Mouse (Mus musculus) erythroblast, embryonic 14.5 days (primary cell): ENCODE results near the gene Mettl16. TPM values are rescaled to one million over a fixed set of nuclear protein-coding genes. Genes with fewer than 3 reads are reported as not detected.

ENCODE experiments used
- H3K27me3 ChIP-seq: 2 replicates; pipeline ENCODE4 v1.6.1; 2012; ENCODE audit warnings: inconsistent platforms; ENCODE audit not compliant: control insufficient read depth
- H3K36me3 ChIP-seq: 2 replicates; pipeline ENCODE4 v1.6.1; 2012; ENCODE audit warnings: mild to moderate bottlenecking, inconsistent platforms; ENCODE audit not compliant: control insufficient read depth
- H3K4me1 ChIP-seq: 2 replicates; pipeline ENCODE4 v1.6.1; 2012; ENCODE audit warnings: inconsistent platforms; ENCODE audit not compliant: control insufficient read depth
- H3K4me3 ChIP-seq: replicated peaks from 2 replicates; pipeline ENCODE3; 2012; ENCODE audit warnings: moderate library complexity, mild to moderate bottlenecking, inconsistent platforms
- H3K9me3 ChIP-seq: 2 replicates; pipeline ENCODE4 v1.6.1; 2012; ENCODE audit warnings: low read length, inconsistent platforms, mixed read lengths; ENCODE audit not compliant: control insufficient read depth
- GATA1 ChIP-seq: IDR thresholded peaks from 2 replicates; pipeline ENCODE4 v1.6.1; 2012; ENCODE audit warnings: low read length, inconsistent platforms, mixed read lengths
- TAL1 ChIP-seq: IDR thresholded peaks from 3 replicates; pipeline ENCODE4 v1.6.1; 2012; ENCODE audit warnings: low read length, inconsistent platforms, mixed read lengths
- polyA plus RNA-seq: library from polyadenylated mRNA; stranded (reverse); fragments of >175 nt; gene quantifications from 2 replicates; pipeline ENCODE4 v1.2.3, GENCODE M21; 2012

Mettl16 gene
- polyA plus RNA-seq, 1 experiment, result 0.70 TPM

- Histone ChIP-seq H3K4me3 (no peak overlapping the region), H3K36me3 (peaks cover 25% of the 10 kb centered on the region), H3K9me3 (no peaks in the 10 kb centered on the region), H3K27me3 (no peaks in the 10 kb centered on the region), H3K4me1 (peaks cover 92% of the 10 kb centered on the region)
- TF ChIP-seq TAL1 (no peak), GATA1 (no peak)
Measured at GRCm38 (mm10) chr11:74834650-74835277, 64.1 kb downstream of the Mettl16 start.

GRCm38 (mm10) chr11:74835593-74836224 is 65.1 kb downstream of the Mettl16 start:
- Histone ChIP-seq H3K9me3 (no peaks in the 10 kb centered on the region), H3K4me3 (no peak overlapping the region), H3K4me1 (peaks cover 92% of the 10 kb centered on the region), H3K27me3 (no peaks in the 10 kb centered on the region), H3K36me3 (peaks cover 34% of the 10 kb centered on the region)
- no peak for TF ChIP-seq GATA1
- no peak for TF ChIP-seq TAL1

GRCm38 (mm10) chr11:74836225-74837055 is 65.8 kb downstream of the Mettl16 start:
- Histone ChIP-seq H3K36me3 (peaks cover 40% of the 10 kb centered on the region), H3K4me1 (peaks cover 89% of the 10 kb centered on the region), H3K9me3 (no peaks in the 10 kb centered on the region), H3K27me3 (no peaks in the 10 kb centered on the region), H3K4me3 (peak overlapping the region; percentile 76)
- TF ChIP-seq TAL1 (no peak), GATA1 (no peak)

- TF ChIP-seq TAL1 (no peak), GATA1 (no peak)
- Histone ChIP-seq H3K27me3 (no peaks in the 10 kb centered on the region), H3K36me3 (peaks cover 48% of the 10 kb centered on the region), H3K4me1 (peaks cover 82% of the 10 kb centered on the region), H3K9me3 (no peaks in the 10 kb centered on the region), H3K4me3 (peak overlapping the region; percentile 76)
Measured at GRCm38 (mm10) chr11:74837056-74837693, 66.5 kb downstream of the Mettl16 start.

- no peaks in the 10 kb centered on the region for H3K9me3 ChIP-seq
- peaks cover 75% of the 10 kb centered on the region for H3K4me1 ChIP-seq
- no peaks in the 10 kb centered on the region for H3K27me3 ChIP-seq
- peaks cover 55% of the 10 kb centered on the region for H3K36me3 ChIP-seq
- H3K4me3 ChIP-seq, result peak overlapping the region; percentile 76
- TF ChIP-seq GATA1 (no peak), TAL1 (no peak)
Measured at GRCm38 (mm10) chr11:74837694-74838431, 67.2 kb downstream of the Mettl16 start.

GRCm38 (mm10) chr11:74838441-74838840 is 67.8 kb downstream of the Mettl16 start:
- H3K4me1 ChIP-seq, result peaks cover 75% of the 10 kb centered on the region
- TF ChIP-seq GATA1 (no peak), TAL1 (no peak)
- H3K36me3 ChIP-seq, result peaks cover 60% of the 10 kb centered on the region
- H3K27me3 ChIP-seq, result no peaks in the 10 kb centered on the region
- peak overlapping the region; percentile 76 for H3K4me3 ChIP-seq
- no peaks in the 10 kb centered on the region for H3K9me3 ChIP-seq

- Histone ChIP-seq H3K4me3 (peak overlapping the region; percentile 76), H3K4me1 (peaks cover 70% of the 10 kb centered on the region)
- TF ChIP-seq TAL1 (no peak), GATA1 (no peak)
Measured at GRCm38 (mm10) chr11:74838971-74839370, 68.3 kb downstream of the Mettl16 start.

More at GRCm38 (mm10) chr11:74838971-74839370, 68.3 kb downstream of the Mettl16 start:
- no peaks in the 10 kb centered on the region for H3K9me3 ChIP-seq
- H3K36me3 ChIP-seq, result peaks cover 66% of the 10 kb centered on the region
- no peaks in the 10 kb centered on the region for H3K27me3 ChIP-seq
